Mouse (Mus musculus) liver, embryonic 16.5 days (tissue): ENCODE data around the gene Adamtsl2. TPM values are rescaled to one million over a fixed set of nuclear protein-coding genes. Genes with fewer than 3 reads are reported as not detected.

Experiments used
- ATAC-seq: fragments of 200-750 bp; cut with Nextera tagmentation; 2 replicates; pipeline ENCODE4 v1.8.0; 2017; ENCODE audit warnings: low read depth, mild to moderate bottlenecking, moderate number of reproducible peaks, moderate library complexity
- H3K27ac ChIP-seq: fragments of 300-500 bp; sonication (generic); 2 replicates; pipeline ENCODE4 v1.5.1; 2014; ENCODE audit warnings: mild to moderate bottlenecking, low read length
- H3K27me3 ChIP-seq: fragments of 300-500 bp; sonication (generic); 2 replicates; pipeline ENCODE4 v1.6.1; 2014; ENCODE audit warnings: low read depth, low read length, mixed read lengths; ENCODE audit not compliant: control insufficient read depth, insufficient read depth
- H3K36me3 ChIP-seq: fragments of 300-500 bp; sonication (generic); 2 replicates; pipeline ENCODE4 v1.6.1; 2014; ENCODE audit warnings: mild to moderate bottlenecking; ENCODE audit not compliant: control insufficient read depth, insufficient read depth
- H3K4me1 ChIP-seq: fragments of 300-500 bp; sonication (generic); 2 replicates; pipeline ENCODE4 v1.6.1; 2014; ENCODE audit warnings: low read depth, low read length, mixed read lengths; ENCODE audit not compliant: control insufficient read depth
- H3K4me2 ChIP-seq: fragments of 300-500 bp; sonication (generic); 2 replicates; pipeline ENCODE4 v1.6.1; 2014; ENCODE audit warnings: low read depth, low read length, mixed read lengths
- H3K4me3 ChIP-seq: fragments of 300-500 bp; sonication (generic); 2 replicates; pipeline ENCODE4 v1.5.1; 2014; ENCODE audit warnings: low read depth, mild to moderate bottlenecking, low read length
- H3K9ac ChIP-seq: fragments of 300-500 bp; sonication (generic); 2 replicates; pipeline ENCODE4 v1.6.1; 2014; ENCODE audit warnings: low read depth, low read length
- H3K9me3 ChIP-seq: fragments of 300-500 bp; sonication (generic); replicated peaks from 2 replicates; pipeline ENCODE4 v1.6.1; 2016; ENCODE audit warnings: low read length; ENCODE audit not compliant: control insufficient read depth
- WGBS: fragments of 180-500 bp; shearing (Covaris S2); extraction: QIAGEN DNeasy Blood & Tissue Kit; methylation state at CpG from one replicate; pipeline ENCODE4 v1.1.7; 2014; ENCODE audit not compliant: insufficient replicate concordance; 5-methylcytosine and 5-hydroxymethylcytosine counted together
- polyA plus RNA-seq: library from polyadenylated mRNA; unstranded; fragments of >200 nt; fragmentation: Nextera tagmentation; extraction: Ambion mirVana; gene quantifications from 2 replicates; pipeline ENCODE4 v1.2.1, GENCODE M21; 2015

The Adamtsl2 gene
- polyA plus RNA-seq, 1 experiment from 2014 or later, result 0.76 TPM

GRCm38 (mm10) chr2:27096341-27096981 is 17.3 kb downstream of the Adamtsl2 start:
- Histone ChIP-seq H3K4me3 (no peak overlapping the region), H3K27ac (no peak overlapping the region), H3K27me3 (no peaks in the 10 kb centered on the region), H3K4me1 (no peaks in the 10 kb centered on the region), H3K9me3 (no peaks in the 10 kb centered on the region), H3K4me2 (no peak overlapping the region), H3K9ac (no peak overlapping the region), H3K36me3 (no peaks in the 10 kb centered on the region)
- 38% methylated on average over 13 of the region's 13 CpGs for WGBS
- ATAC-seq, result no peak

GRCm38 (mm10) chr2:27097241-27097656 is 18.1 kb downstream of the Adamtsl2 start:
- Histone ChIP-seq H3K4me1 (no peaks in the 10 kb centered on the region), H3K36me3 (no peaks in the 10 kb centered on the region), H3K27me3 (no peaks in the 10 kb centered on the region), H3K4me3 (no peak overlapping the region), H3K9me3 (no peaks in the 10 kb centered on the region), H3K9ac (no peak overlapping the region), H3K27ac (no peak overlapping the region), H3K4me2 (no peak overlapping the region)
- 37% methylated on average over 6 of the region's 6 CpGs for WGBS
- no peak for ATAC-seq

- Histone ChIP-seq H3K4me1 (no peaks in the 10 kb centered on the region), H3K27me3 (no peaks in the 10 kb centered on the region), H3K9me3 (no peaks in the 10 kb centered on the region), H3K4me3 (no peak overlapping the region), H3K9ac (no peak overlapping the region), H3K36me3 (no peaks in the 10 kb centered on the region), H3K27ac (no peak overlapping the region), H3K4me2 (no peak overlapping the region)
- peak; percentile 24; the same call in 1 of the 2 replicates for ATAC-seq
- 13% methylated on average over 6 of the region's 6 CpGs for WGBS
Measured at GRCm38 (mm10) chr2:27097776-27098175, 18.6 kb downstream of the Adamtsl2 start.

GRCm38 (mm10) chr2:27103554-27103953 is 24.4 kb downstream of the Adamtsl2 start:
- H3K4me1 ChIP-seq, result no peaks in the 10 kb centered on the region
- 56% methylated on average over 7 of the region's 7 CpGs for WGBS
- no peak overlapping the region for H3K4me2 ChIP-seq
- H3K36me3 ChIP-seq, result no peaks in the 10 kb centered on the region
- no peak for ATAC-seq
- H3K27ac ChIP-seq, result no peak overlapping the region
- H3K9ac ChIP-seq, result no peak overlapping the region
- H3K9me3 ChIP-seq, result no peaks in the 10 kb centered on the region
- no peaks in the 10 kb centered on the region for H3K27me3 ChIP-seq
- H3K4me3 ChIP-seq, result no peak overlapping the region

GRCm38 (mm10) chr2:27106816-27107215 is 27.6 kb downstream of the Adamtsl2 start:
- H3K4me2 ChIP-seq, result no peak overlapping the region
- ATAC-seq, result no peak

GRCm38 (mm10) chr2:27108144-27108543 is 29.0 kb downstream of the Adamtsl2 start:
- ATAC-seq, result no peak
- Histone ChIP-seq H3K4me2 (no peak overlapping the region), H3K4me1 (no peaks in the 10 kb centered on the region), H3K9ac (no peak overlapping the region), H3K9me3 (no peaks in the 10 kb centered on the region), H3K27me3 (no peaks in the 10 kb centered on the region), H3K27ac (no peak overlapping the region), H3K4me3 (no peak overlapping the region), H3K36me3 (no peaks in the 10 kb centered on the region)
- 51% methylated on average over 2 of the region's 2 CpGs for WGBS

More at GRCm38 (mm10) chr2:27106816-27107215, 27.6 kb downstream of the Adamtsl2 start:
- H3K9ac ChIP-seq, result no peak overlapping the region
- H3K9me3 ChIP-seq, result no peaks in the 10 kb centered on the region
- no peak overlapping the region for H3K4me3 ChIP-seq
- 60% methylated on average over 3 of the region's 3 CpGs for WGBS
- no peaks in the 10 kb centered on the region for H3K4me1 ChIP-seq
- no peaks in the 10 kb centered on the region for H3K27me3 ChIP-seq
- H3K27ac ChIP-seq, result no peak overlapping the region
- H3K36me3 ChIP-seq, result no peaks in the 10 kb centered on the region

GRCm38 (mm10) chr2:27109052-27109451 is 29.9 kb downstream of the Adamtsl2 start:
- no peaks in the 10 kb centered on the region for H3K36me3 ChIP-seq
- WGBS, result 56% methylated on average over 5 of the region's 5 CpGs

GRCm38 (mm10) chr2:27112585-27112984 is 33.4 kb downstream of the Adamtsl2 start:
- H3K27ac ChIP-seq, result no peak overlapping the region
- WGBS, result 70% methylated on average over 20 of the region's 20 CpGs

More at GRCm38 (mm10) chr2:27109052-27109451, 29.9 kb downstream of the Adamtsl2 start:
- Histone ChIP-seq H3K9me3 (no peaks in the 10 kb centered on the region), H3K9ac (no peak overlapping the region), H3K4me1 (no peaks in the 10 kb centered on the region), H3K27me3 (no peaks in the 10 kb centered on the region), H3K27ac (no peak overlapping the region), H3K4me2 (no peak overlapping the region), H3K4me3 (no peak overlapping the region)
- no peak for ATAC-seq

GRCm38 (mm10) chr2:27114169-27114568 is 35.0 kb downstream of the Adamtsl2 start:
- no peaks in the 10 kb centered on the region for H3K36me3 ChIP-seq
- 78% methylated on average over 10 of the region's 10 CpGs for WGBS
- H3K4me2 ChIP-seq, result no peak overlapping the region
- H3K27me3 ChIP-seq, result no peaks in the 10 kb centered on the region
- H3K4me1 ChIP-seq, result no peaks in the 10 kb centered on the region
- no peak overlapping the region for H3K9ac ChIP-seq
- H3K4me3 ChIP-seq, result no peak overlapping the region
- no peaks in the 10 kb centered on the region for H3K9me3 ChIP-seq
- ATAC-seq, result no peak
- no peak overlapping the region for H3K27ac ChIP-seq

More at GRCm38 (mm10) chr2:27112585-27112984, 33.4 kb downstream of the Adamtsl2 start:
- no peaks in the 10 kb centered on the region for H3K4me1 ChIP-seq
- no peak overlapping the region for H3K4me2 ChIP-seq
- no peak overlapping the region for H3K9ac ChIP-seq
- no peaks in the 10 kb centered on the region for H3K9me3 ChIP-seq
- no peak overlapping the region for H3K4me3 ChIP-seq
- H3K27me3 ChIP-seq, result no peaks in the 10 kb centered on the region
- no peak for ATAC-seq
- H3K36me3 ChIP-seq, result no peaks in the 10 kb centered on the region
